Mouse (Mus musculus) embryonic facial prominence, embryonic 14.5 days (tissue): ENCODE measurements around the gene Flot2. TPM values are rescaled to one million over a fixed set of nuclear protein-coding genes. Genes with fewer than 3 reads are reported as not detected.
A peak's percentile ranks its signal among the peaks of the same experiment; 100 is the strongest.
"Not testable (repeated sequence)": the region's sequence is repeated elsewhere in the genome, so short reads cannot be mapped to it uniquely, and the experiment has no call there.

Source experiments
- ATAC-seq: fragments of 200-750 bp; cut with Nextera tagmentation; 2 replicates; pipeline ENCODE4 v1.8.0; 2017; ENCODE audit warnings: low read depth, moderate number of reproducible peaks, moderate TSS enrichment
- DNase-seq: peaks from one replicate; pipeline ENCODE4 v3.0.0-alpha.2; 2015; ENCODE audit warnings: low spot score
- H3K27ac ChIP-seq: fragments of 300-500 bp; sonication (generic); replicated peaks from 2 replicates; pipeline ENCODE4 v1.5.1; 2014; ENCODE audit warnings: low read depth, mild to moderate bottlenecking, low read length, moderate library complexity
- H3K27me3 ChIP-seq: fragments of 300-500 bp; sonication (generic); replicated peaks from 2 replicates; pipeline ENCODE4 v1.6.1; 2014; ENCODE audit warnings: low read length; ENCODE audit not compliant: control insufficient read depth, insufficient read depth
- H3K36me3 ChIP-seq: fragments of 300-500 bp; sonication (generic); 2 replicates; pipeline ENCODE4 v1.6.1; 2014; ENCODE audit warnings: low read length, mixed read lengths; ENCODE audit not compliant: control insufficient read depth, insufficient read depth
- H3K4me1 ChIP-seq: fragments of 300-500 bp; sonication (generic); 2 replicates; pipeline ENCODE4 v1.6.1; 2014; ENCODE audit warnings: antibody characterized with exemption, low read length; ENCODE audit not compliant: control insufficient read depth, insufficient read depth
- H3K4me2 ChIP-seq: fragments of 300-500 bp; sonication (generic); 2 replicates; pipeline ENCODE4 v1.6.1; 2014; ENCODE audit warnings: low read depth, mild to moderate bottlenecking, low read length, moderate library complexity, mixed read lengths
- H3K4me3 ChIP-seq: fragments of 300-500 bp; sonication (generic); 2 replicates; pipeline ENCODE4 v1.5.1; 2014; ENCODE audit warnings: low read depth, mild to moderate bottlenecking, low read length
- H3K9ac ChIP-seq: fragments of 300-500 bp; sonication (generic); 2 replicates; pipeline ENCODE4 v1.6.1; 2014; ENCODE audit warnings: low read depth, mild to moderate bottlenecking, low read length, moderate library complexity, mixed read lengths
- H3K9me3 ChIP-seq: fragments of 300-500 bp; sonication (generic); 2 replicates; pipeline ENCODE4 v1.6.1; 2016; ENCODE audit warnings: low read length; ENCODE audit not compliant: control insufficient read depth
- WGBS: fragments of 180-500 bp; shearing (Covaris S2); extraction: QIAGEN DNeasy Blood & Tissue Kit; methylation state at CpG from one replicate; pipeline ENCODE4 v1.1.7; 2014; 5-methylcytosine and 5-hydroxymethylcytosine counted together
- polyA plus RNA-seq: library from polyadenylated mRNA; unstranded; fragments of >200 nt; fragmentation: Nextera tagmentation; extraction: Ambion mirVana; gene quantifications from 2 replicates; pipeline ENCODE4 v1.2.1, GENCODE M21; 2014

Flot2 gene
- polyA plus RNA-seq, 1 experiment from 2014 or later: 59.9 TPM

DNA sequence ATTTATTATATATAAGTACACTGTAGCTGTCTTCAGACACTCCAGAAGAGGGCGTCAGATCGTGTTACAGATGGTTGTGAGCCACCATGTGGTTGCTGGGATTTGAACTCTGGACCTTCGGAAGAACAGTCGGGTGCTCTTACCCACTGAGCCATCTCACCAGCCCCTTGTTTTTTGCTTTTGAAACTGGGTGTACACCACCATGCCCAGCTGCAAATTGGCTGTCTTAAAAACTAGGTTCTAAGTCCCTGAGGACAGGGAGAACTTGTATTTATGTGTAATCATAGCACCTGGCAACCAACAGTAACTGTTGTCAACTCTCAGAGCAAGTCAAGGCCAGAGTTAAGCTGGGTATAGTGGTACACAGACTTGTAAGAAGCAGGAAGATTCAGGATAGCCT lies 10.9 kb downstream of the Flot2 start:
- H3K27ac ChIP-seq, DNase-seq, H3K27me3 ChIP-seq, ATAC-seq, H3K9ac ChIP-seq, H3K4me2 ChIP-seq, H3K4me3 ChIP-seq, H3K9me3 ChIP-seq, H3K4me1 ChIP-seq: not testable (repeated sequence)
- H3K36me3 ChIP-seq: peaks cover 23% of the 10 kb centered on the region; the same call in 1 of the 2 replicates
- WGBS: 90% methylated on average over 2 of the region's 4 CpGs

DNA sequence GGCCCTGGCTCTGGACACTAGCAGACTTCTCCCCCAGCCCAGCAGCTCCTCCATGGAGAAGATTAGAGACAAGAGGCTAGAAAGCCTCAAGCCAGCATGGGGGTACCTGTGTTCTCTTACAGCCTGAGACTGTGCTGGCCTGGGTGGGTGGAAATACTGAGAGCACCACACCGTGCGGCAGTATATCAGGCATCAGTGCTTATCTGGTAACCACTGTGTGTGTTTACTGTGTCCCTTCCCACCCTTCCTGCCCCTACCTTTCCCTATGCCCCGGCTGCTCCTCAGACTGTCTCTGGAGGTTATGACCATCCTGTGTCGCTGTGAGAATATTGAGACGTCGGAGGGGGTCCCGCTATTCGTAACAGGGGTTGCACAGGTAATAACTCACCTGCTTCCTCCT lies 15.3 kb downstream of the Flot2 start:
- Histone ChIP-seq H3K27me3 (no peaks in the 10 kb centered on the region), H3K9ac (no peak overlapping the region), H3K27ac (no peak overlapping the region), H3K36me3 (peaks cover 58% of the 10 kb centered on the region), H3K4me3 (no peak overlapping the region), H3K9me3 (no peaks in the 10 kb centered on the region), H3K4me1 (no peaks in the 10 kb centered on the region), H3K4me2 (no peak overlapping the region)
- 93% methylated on average over 8 of the region's 8 CpGs for WGBS
- DNase-seq (no peak), ATAC-seq (no peak)

GRCm38 (mm10) chr11:78056946-78057345 lies 19.2 kb downstream of the Flot2 start:
- Histone ChIP-seq H3K36me3 (peaks cover 72% of the 10 kb centered on the region), H3K4me2 (no peak overlapping the region), H3K4me1 (no peaks in the 10 kb centered on the region), H3K9me3 (no peaks in the 10 kb centered on the region), H3K27ac (no peak overlapping the region), H3K27me3 (no peaks in the 10 kb centered on the region), H3K9ac (no peak overlapping the region), H3K4me3 (no peak overlapping the region)
- ATAC-seq (no peak), DNase-seq (no peak)
- 78% methylated on average over 8 of the region's 8 CpGs for WGBS

GRCm38 (mm10) chr11:78059833-78060757 lies 22.4 kb downstream of the Flot2 start:
- H3K4me2 ChIP-seq: no peak overlapping the region
- ATAC-seq (peak; percentile 88), DNase-seq (peak; percentile 68)
- no peak overlapping the region for H3K27ac ChIP-seq
- H3K9me3 ChIP-seq: no peaks in the 10 kb centered on the region
- H3K27me3 ChIP-seq: no peaks in the 10 kb centered on the region
- H3K4me3 ChIP-seq: no peak overlapping the region
- no peak overlapping the region for H3K9ac ChIP-seq
- peaks cover 51% of the 10 kb centered on the region for H3K36me3 ChIP-seq
- WGBS: 63% methylated on average over 9 of the region's 9 CpGs
- no peaks in the 10 kb centered on the region for H3K4me1 ChIP-seq

DNA sequence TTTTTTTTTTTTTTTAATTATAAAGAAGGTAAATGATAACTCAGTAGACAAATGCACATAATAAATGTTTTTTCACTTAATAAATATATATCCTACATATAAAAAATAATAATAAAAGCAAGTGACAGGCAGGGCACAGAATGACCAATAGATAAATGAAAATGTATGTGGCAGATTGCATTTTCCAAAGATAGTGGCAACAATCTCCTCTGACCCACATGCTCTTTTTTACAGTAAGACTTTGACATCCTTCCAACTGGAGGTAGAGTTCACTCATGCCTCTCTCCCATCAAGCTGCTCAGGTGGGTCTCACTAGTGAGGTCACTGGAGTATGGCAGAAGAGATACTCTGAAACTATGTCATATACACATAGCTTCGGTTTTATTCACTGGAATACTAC lies 24.8 kb downstream of the Flot2 start:
- Histone ChIP-seq H3K36me3 (peaks cover 27% of the 10 kb centered on the region), H3K4me1 (no peaks in the 10 kb centered on the region), H3K27ac (no peak overlapping the region), H3K9ac (no peak overlapping the region), H3K4me3 (no peak overlapping the region), H3K9me3 (no peaks in the 10 kb centered on the region), H3K27me3 (no peaks in the 10 kb centered on the region), H3K4me2 (no peak overlapping the region)
- 84% methylated on average over 1 of the region's 1 CpGs for WGBS
- DNase-seq: no peak
- no peak for ATAC-seq

DNA sequence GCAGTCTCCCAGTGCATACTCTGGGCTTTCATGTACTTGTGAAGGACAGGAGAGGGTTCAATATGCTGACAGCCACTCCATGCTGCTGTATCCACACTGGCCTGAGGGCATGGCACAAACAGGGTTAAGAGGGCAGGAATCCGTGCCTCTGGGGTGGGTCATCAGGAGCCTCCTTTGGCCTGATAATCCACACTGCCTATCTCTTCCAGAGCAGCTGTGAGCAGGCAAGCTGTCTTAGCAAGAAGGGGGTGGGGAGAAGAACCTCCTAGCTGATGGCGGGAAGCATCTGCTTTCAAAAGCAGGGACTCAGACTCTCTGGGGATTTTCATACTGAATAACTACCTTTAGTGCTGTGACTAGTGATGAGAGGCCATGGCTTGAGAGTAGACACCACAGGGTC lies 28.2 kb downstream of the Flot2 start:
- H3K36me3 ChIP-seq: no peaks in the 10 kb centered on the region; the same call in 1 of the 2 replicates
- H3K27ac ChIP-seq: no peak overlapping the region
- 43% methylated on average over 2 of the region's 2 CpGs for WGBS
- H3K4me1 ChIP-seq: no peaks in the 10 kb centered on the region
- H3K4me3 ChIP-seq: no peak overlapping the region
- ATAC-seq: no peak
- H3K4me2 ChIP-seq: no peak overlapping the region
- H3K9me3 ChIP-seq: no peaks in the 10 kb centered on the region
- H3K9ac ChIP-seq: no peak overlapping the region
- no peaks in the 10 kb centered on the region for H3K27me3 ChIP-seq
- DNase-seq: no peak

- no peak overlapping the region for H3K4me2 ChIP-seq
- H3K36me3 ChIP-seq: no peaks in the 10 kb centered on the region; the same call in 1 of the 2 replicates
- ATAC-seq (no peak), DNase-seq (no peak)
- H3K27ac ChIP-seq: no peak overlapping the region
- 54% methylated on average over 2 of the region's 2 CpGs for WGBS
- H3K4me3 ChIP-seq: no peak overlapping the region
- no peaks in the 10 kb centered on the region for H3K27me3 ChIP-seq
- H3K4me1 ChIP-seq: no peaks in the 10 kb centered on the region
- H3K9ac ChIP-seq: no peak overlapping the region
- H3K9me3 ChIP-seq: no peaks in the 10 kb centered on the region
Measured at GRCm38 (mm10) chr11:78066641-78067040, 28.9 kb downstream of the Flot2 start.

- H3K27me3 ChIP-seq: no peaks in the 10 kb centered on the region
- H3K27ac ChIP-seq: no peak overlapping the region
- H3K4me1 ChIP-seq: no peaks in the 10 kb centered on the region
- H3K36me3 ChIP-seq: no peaks in the 10 kb centered on the region; the same call in 1 of the 2 replicates
- 66% methylated on average over 5 of the region's 5 CpGs for WGBS
- no peak overlapping the region for H3K4me2 ChIP-seq
- DNase-seq: no peak
- no peak overlapping the region for H3K4me3 ChIP-seq
- ATAC-seq: no peak
- no peaks in the 10 kb centered on the region for H3K9me3 ChIP-seq
- no peak overlapping the region for H3K9ac ChIP-seq
Measured at GRCm38 (mm10) chr11:78067566-78067965, 29.8 kb downstream of the Flot2 start.

GRCm38 (mm10) chr11:78069130-78069529 lies 31.4 kb downstream of the Flot2 start:
- no peak overlapping the region for H3K27ac ChIP-seq
- DNase-seq (no peak), ATAC-seq (no peak)
- H3K4me2 ChIP-seq: no peak overlapping the region
- no peak overlapping the region for H3K4me3 ChIP-seq
- 79% methylated on average over 5 of the region's 5 CpGs for WGBS
- H3K9me3 ChIP-seq: no peaks in the 10 kb centered on the region
- H3K27me3 ChIP-seq: no peaks in the 10 kb centered on the region
- peaks cover 15% of the 10 kb centered on the region for H3K36me3 ChIP-seq
- no peak overlapping the region for H3K9ac ChIP-seq
- H3K4me1 ChIP-seq: no peaks in the 10 kb centered on the region
